Mouse (Mus musculus): ENCODE data around the gene Clpp. TPM values are rescaled to one million over a fixed set of nuclear protein-coding genes. Genes with fewer than 3 reads are reported as not detected.

Clpp gene
- 167 and 195 TPM in 2 replicates for polyA plus RNA-seq (2014; fragmentation: Nextera tagmentation; extraction: Ambion mirVana)

DNA sequence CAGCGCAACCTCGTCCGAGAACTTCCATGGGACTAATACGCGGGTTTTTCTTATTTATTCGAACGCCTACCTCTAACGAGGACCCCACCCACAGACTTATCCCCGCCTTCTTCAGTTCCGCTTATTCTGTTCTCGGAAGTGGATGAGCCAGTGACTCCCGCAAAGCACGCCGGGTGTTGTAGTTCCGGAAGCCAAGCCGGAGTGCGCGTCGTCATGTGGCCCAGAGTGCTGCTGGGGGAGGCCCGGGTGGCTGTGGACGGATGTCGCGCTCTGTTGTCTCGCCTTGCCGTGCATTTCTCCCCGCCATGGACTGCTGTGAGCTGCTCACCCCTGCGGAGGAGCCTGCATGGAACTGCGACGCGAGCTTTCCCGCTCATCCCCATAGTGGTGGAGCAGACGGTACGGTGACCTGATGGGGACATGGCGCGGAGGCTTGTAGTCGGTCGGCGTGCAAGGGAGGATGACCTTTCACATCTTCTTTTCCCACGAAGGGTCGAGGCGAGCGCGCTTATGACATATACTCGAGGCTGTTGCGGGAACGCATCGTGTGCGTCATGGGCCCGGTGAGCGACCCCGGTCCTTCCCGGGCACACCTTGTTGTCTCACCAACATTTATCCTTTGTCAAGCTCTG, at the start of gene Clpp:
Gene Clpp (plus strand): TSS at position 191 of the 632 bp plus-strand sequence.
- Histone ChIP-seq H3K9ac (replicated peaks; ENCODE audit: low read depth, low read length) (peak within 1 kb of the TSS; percentile 73), H3K9me3 (ENCODE audit: control insufficient read depth, low read length) (no peaks in the 10 kb centered on the region), H3K27ac (ENCODE audit: low read depth, low read length) (peak within 1 kb of the TSS; percentile 84), H3K4me1 (ENCODE audit: control insufficient read depth, insufficient read depth, low read length) (0 out of 2 replicates have a peak, but pooled peaks cover 6% of the 10 kb centered on the region), H3K4me2 (ENCODE audit: low read depth, low read length) (peak within 1 kb of the TSS; percentile 80), H3K36me3 (ENCODE audit: control insufficient read depth, insufficient read depth, low read length) (peaks cover 20% of the 10 kb centered on the region), H3K4me3 (ENCODE audit: low read depth, low read length) (peak within 1 kb of the TSS; percentile 85), H3K27me3 (ENCODE audit: control insufficient read depth, insufficient read depth, low read length) (no peaks in the 10 kb centered on the region)
- peak; percentile 97 for ATAC-seq (ENCODE audit: low read depth)
- WGBS = 1% methylated on average over 52 of the region's 52 CpGs

DNA sequence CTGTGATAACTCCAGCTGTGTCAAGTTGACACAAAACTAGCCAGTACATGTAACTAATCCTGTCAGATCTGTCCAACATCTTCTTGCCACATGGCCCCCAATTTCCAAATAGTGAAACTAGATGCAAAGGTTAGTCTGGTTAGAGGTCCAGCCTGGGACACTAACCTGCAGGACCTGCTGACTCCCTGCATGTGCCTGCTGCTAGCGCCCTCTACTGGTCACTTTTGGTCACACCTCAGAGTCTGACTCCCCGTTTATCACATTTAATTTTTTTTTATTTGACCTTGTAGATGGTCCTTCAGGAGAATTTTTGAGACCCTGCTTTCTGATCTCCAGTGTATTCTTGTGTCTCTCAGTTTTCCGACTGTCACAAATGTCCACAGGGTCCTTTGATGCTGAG, 39.2 kb upstream of the Clpp start:
- Histone ChIP-seq H3K27ac (ENCODE audit: low read depth, low read length) (no peak overlapping the region), H3K27me3 (ENCODE audit: control insufficient read depth, insufficient read depth, low read length) (no peaks in the 10 kb centered on the region)
- 15% methylated on average over 3 of the region's 3 CpGs for WGBS

DNA sequence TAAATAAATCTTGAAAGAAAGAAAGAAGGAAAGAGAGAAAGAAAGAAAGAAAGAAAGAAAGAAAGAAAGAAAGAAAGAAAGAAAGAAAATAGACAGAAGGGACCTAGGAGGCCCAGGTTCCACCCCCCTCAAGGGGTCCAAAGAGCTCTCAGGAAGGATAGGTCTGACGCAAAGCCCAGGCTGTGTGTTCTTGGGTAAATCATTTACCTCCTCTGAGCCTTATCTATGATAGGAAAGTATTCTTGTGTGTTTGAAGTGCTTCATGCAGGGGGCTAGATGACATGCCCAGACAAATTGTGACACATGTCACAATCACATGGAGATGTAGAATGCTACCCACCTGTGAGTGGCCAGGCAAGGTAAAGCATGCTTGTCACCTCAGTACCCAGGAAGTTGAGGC, 37.5 kb upstream of the Clpp start:
- no peaks in the 10 kb centered on the region for H3K9me3 ChIP-seq (ENCODE audit: control insufficient read depth, low read length)
- H3K36me3 ChIP-seq (ENCODE audit: control insufficient read depth, insufficient read depth, low read length) = no peaks in the 10 kb centered on the region
- no peaks in the 10 kb centered on the region for H3K4me1 ChIP-seq (ENCODE audit: control insufficient read depth, insufficient read depth, low read length)
- no peak for ATAC-seq (ENCODE audit: low read depth)
- WGBS = 84% methylated on average over 1 of the region's 1 CpGs
- H3K4me3 ChIP-seq (ENCODE audit: low read depth, low read length) = no peak overlapping the region
- no peak overlapping the region for H3K27ac ChIP-seq (ENCODE audit: low read depth, low read length)
- no peak overlapping the region for H3K9ac ChIP-seq (replicated peaks; ENCODE audit: low read depth, low read length)
- no peaks in the 10 kb centered on the region for H3K27me3 ChIP-seq (ENCODE audit: control insufficient read depth, insufficient read depth, low read length)
- no peak overlapping the region for H3K4me2 ChIP-seq (ENCODE audit: low read depth, low read length)

More for the DNA sequence above, 39.2 kb upstream of the Clpp start:
- Histone ChIP-seq H3K4me3 (ENCODE audit: low read depth, low read length) (no peak overlapping the region), H3K4me1 (ENCODE audit: control insufficient read depth, insufficient read depth, low read length) (no peaks in the 10 kb centered on the region), H3K36me3 (ENCODE audit: control insufficient read depth, insufficient read depth, low read length) (no peaks in the 10 kb centered on the region), H3K9me3 (ENCODE audit: control insufficient read depth, low read length) (no peaks in the 10 kb centered on the region), H3K4me2 (ENCODE audit: low read depth, low read length) (no peak overlapping the region), H3K9ac (replicated peaks; ENCODE audit: low read depth, low read length) (no peak overlapping the region)
- ATAC-seq (ENCODE audit: low read depth) = no peak

DNA sequence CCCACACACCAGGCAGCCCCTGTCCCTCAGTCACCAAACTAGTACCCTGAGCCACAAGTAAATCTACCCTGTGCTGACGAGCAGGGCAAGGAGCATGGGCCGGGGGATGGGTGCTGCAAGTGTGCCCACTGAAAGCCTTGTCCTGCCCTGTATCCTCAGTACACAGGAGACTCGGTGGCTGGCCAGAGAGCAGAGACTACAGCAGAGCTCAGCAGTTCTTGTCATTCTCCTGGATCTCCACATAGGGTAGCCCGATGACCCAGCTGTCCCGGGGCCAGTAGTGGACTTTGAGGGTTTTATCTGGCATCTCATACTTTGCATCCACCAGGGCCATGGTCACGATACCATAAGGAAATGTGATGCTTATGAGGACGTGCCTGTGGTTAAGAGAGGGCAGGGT, 35.2 kb upstream of the Clpp start:
- no peaks in the 10 kb centered on the region for H3K4me1 ChIP-seq (ENCODE audit: control insufficient read depth, insufficient read depth, low read length)
- no peaks in the 10 kb centered on the region for H3K36me3 ChIP-seq (ENCODE audit: control insufficient read depth, insufficient read depth, low read length)
- no peaks in the 10 kb centered on the region for H3K9me3 ChIP-seq (ENCODE audit: control insufficient read depth, low read length)
- 82% methylated on average over 7 of the region's 7 CpGs for WGBS
- H3K4me3 ChIP-seq (ENCODE audit: low read depth, low read length) = no peak overlapping the region
- no peak overlapping the region for H3K9ac ChIP-seq (replicated peaks; ENCODE audit: low read depth, low read length)
- no peaks in the 10 kb centered on the region for H3K27me3 ChIP-seq (ENCODE audit: control insufficient read depth, insufficient read depth, low read length)
- no peak for ATAC-seq (ENCODE audit: low read depth)
- no peak overlapping the region for H3K4me2 ChIP-seq (ENCODE audit: low read depth, low read length)
- no peak overlapping the region for H3K27ac ChIP-seq (ENCODE audit: low read depth, low read length)

DNA sequence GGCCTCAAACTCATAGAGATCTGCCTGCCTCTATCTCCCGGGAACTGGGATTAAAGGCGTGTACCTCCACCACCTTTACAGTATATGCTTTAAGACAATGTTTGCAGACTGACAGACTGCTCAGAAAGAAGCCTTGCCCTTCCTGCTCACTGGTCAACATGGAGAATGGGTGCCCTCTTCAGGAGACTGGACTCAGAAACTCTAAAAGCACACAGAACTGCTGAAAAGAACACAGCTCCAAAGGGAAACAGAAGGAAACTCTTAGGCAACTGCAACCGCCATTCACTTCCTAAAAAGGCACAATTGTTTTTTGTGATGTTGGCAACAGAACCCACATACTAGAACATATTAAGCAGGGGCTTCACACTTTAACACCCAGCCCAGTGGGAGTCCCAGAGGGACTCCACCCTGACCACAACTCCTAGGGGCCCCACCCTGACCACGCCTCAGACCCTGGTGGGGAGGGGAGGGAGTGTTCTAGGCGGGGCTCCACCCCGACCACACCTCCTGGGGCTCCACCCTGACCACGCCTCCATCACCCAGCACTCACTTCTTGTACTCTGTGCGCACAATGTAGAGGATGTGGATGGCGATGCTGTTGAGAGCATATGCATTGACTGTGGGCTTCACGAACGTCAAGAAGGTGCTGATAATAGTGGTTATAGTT, 32.2 kb upstream of the Clpp start:
- Histone ChIP-seq H3K27me3 (ENCODE audit: control insufficient read depth, insufficient read depth, low read length) (no peaks in the 10 kb centered on the region), H3K36me3 (ENCODE audit: control insufficient read depth, insufficient read depth, low read length) (no peaks in the 10 kb centered on the region), H3K9me3 (ENCODE audit: control insufficient read depth, low read length) (no peaks in the 10 kb centered on the region), H3K4me3 (ENCODE audit: low read depth, low read length) (no peak overlapping the region), H3K4me2 (ENCODE audit: low read depth, low read length) (no peak overlapping the region), H3K27ac (ENCODE audit: low read depth, low read length) (no peak overlapping the region), H3K9ac (replicated peaks; ENCODE audit: low read depth, low read length) (no peak overlapping the region), H3K4me1 (ENCODE audit: control insufficient read depth, insufficient read depth, low read length) (no peaks in the 10 kb centered on the region)
- no peak for ATAC-seq (ENCODE audit: low read depth)
- WGBS = 33% methylated on average over 11 of the region's 11 CpGs

DNA sequence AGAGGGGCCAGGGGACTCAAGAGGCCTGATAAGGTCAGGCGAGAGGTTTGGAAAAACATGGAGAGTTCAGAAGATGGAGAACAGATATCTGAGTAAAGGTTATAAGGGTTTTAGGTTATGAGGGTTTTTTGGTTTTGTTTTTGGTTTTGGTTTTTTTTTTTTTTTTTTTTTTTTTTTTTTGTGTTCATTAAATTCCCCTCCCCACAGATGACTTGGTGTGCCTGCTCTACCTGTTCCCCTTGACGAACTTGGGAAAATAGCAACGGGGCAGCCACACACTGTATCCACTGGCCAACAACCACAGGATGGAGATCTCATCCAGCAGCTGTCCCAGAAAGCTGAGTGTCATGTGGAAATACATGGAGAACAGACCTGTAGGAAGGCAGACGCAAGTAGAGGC, 31.4 kb upstream of the Clpp start:
- Histone ChIP-seq H3K9me3 (ENCODE audit: control insufficient read depth, low read length) (no peaks in the 10 kb centered on the region), H3K36me3 (ENCODE audit: control insufficient read depth, insufficient read depth, low read length) (no peaks in the 10 kb centered on the region), H3K9ac (replicated peaks; ENCODE audit: low read depth, low read length) (no peak overlapping the region), H3K27me3 (ENCODE audit: control insufficient read depth, insufficient read depth, low read length) (no peaks in the 10 kb centered on the region), H3K27ac (ENCODE audit: low read depth, low read length) (no peak overlapping the region), H3K4me3 (ENCODE audit: low read depth, low read length) (no peak overlapping the region), H3K4me2 (ENCODE audit: low read depth, low read length) (no peak overlapping the region), H3K4me1 (ENCODE audit: control insufficient read depth, insufficient read depth, low read length) (no peaks in the 10 kb centered on the region)
- ATAC-seq (ENCODE audit: low read depth) = no peak
- WGBS = 77% methylated on average over 4 of the region's 4 CpGs

DNA sequence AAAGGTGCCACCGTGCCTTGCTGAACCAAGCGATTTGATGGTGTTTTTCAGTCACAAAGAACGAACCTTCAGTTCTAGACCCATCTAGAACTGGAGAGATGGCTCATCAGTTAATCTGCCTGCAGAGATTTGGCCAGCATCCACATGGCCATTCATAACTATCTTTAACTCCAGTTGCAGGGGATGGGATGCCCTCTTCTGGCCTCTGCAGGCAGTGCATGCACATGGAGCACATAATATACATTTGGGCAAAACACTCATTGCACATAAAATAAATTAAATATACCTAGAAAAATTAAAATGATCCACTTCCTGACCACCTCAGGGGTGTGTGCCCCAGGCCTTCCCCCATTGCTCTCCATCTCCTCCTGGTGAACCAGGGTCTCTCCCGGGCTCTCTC, 28.2 kb upstream of the Clpp start:
- H3K4me2 ChIP-seq (ENCODE audit: low read depth, low read length) = no peak overlapping the region
- no peaks in the 10 kb centered on the region for H3K4me1 ChIP-seq (ENCODE audit: control insufficient read depth, insufficient read depth, low read length)
- no peak for ATAC-seq (ENCODE audit: low read depth)
- no peak overlapping the region for H3K4me3 ChIP-seq (ENCODE audit: low read depth, low read length)
- no peaks in the 10 kb centered on the region for H3K9me3 ChIP-seq (ENCODE audit: control insufficient read depth, low read length)
- no peaks in the 10 kb centered on the region for H3K27me3 ChIP-seq (ENCODE audit: control insufficient read depth, insufficient read depth, low read length)
- WGBS = 94% methylated on average over 4 of the region's 4 CpGs
- H3K36me3 ChIP-seq (ENCODE audit: control insufficient read depth, insufficient read depth, low read length) = no peaks in the 10 kb centered on the region
- no peak overlapping the region for H3K27ac ChIP-seq (ENCODE audit: low read depth, low read length)
- H3K9ac ChIP-seq (replicated peaks; ENCODE audit: low read depth, low read length) = no peak overlapping the region

DNA sequence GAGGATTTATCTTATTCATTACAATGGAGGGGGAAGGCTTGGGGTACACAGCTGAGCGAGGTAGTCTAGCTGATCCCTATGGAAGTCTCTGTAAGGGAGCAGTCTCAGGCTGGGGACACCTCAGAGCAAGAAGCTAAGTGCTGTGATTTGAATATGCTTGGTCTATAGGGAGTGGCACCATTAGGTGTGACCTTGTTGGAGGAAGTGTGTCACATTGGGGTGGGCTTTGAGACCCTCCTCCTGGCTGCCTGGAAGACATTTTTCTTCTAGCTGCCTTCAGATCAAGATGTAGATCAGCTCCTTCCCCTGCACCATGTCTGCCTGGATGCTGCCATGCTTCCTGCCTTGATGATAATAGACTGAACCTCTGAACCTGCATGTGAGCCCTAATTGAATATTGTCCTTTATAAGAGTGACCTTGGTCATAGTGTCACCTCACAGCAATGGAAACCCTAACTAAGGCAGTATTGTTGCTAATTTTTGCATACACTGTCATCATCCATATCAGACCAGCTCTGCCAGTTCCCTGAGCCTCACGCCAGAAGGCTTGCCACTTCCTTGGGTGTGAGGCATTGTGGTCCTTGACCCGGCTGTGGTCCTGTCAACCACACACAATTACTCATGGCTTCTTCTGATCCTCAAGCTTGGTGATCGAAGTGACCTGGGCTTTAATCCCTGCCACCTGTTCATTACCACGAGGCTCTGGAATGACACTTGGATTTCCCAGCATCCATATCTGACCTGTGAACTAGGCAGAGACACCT, 27.3 kb upstream of the Clpp start:
- Histone ChIP-seq H3K9me3 (ENCODE audit: control insufficient read depth, low read length) (no peaks in the 10 kb centered on the region), H3K36me3 (ENCODE audit: control insufficient read depth, insufficient read depth, low read length) (no peaks in the 10 kb centered on the region), H3K4me1 (ENCODE audit: control insufficient read depth, insufficient read depth, low read length) (no peaks in the 10 kb centered on the region), H3K27me3 (ENCODE audit: control insufficient read depth, insufficient read depth, low read length) (no peaks in the 10 kb centered on the region), H3K4me3 (ENCODE audit: low read depth, low read length) (no peak overlapping the region), H3K4me2 (ENCODE audit: low read depth, low read length) (no peak overlapping the region), H3K9ac (replicated peaks; ENCODE audit: low read depth, low read length) (no peak overlapping the region), H3K27ac (ENCODE audit: low read depth, low read length) (no peak overlapping the region)
- WGBS = 85% methylated on average over 5 of the region's 5 CpGs
- no peak for ATAC-seq (ENCODE audit: low read depth)

DNA sequence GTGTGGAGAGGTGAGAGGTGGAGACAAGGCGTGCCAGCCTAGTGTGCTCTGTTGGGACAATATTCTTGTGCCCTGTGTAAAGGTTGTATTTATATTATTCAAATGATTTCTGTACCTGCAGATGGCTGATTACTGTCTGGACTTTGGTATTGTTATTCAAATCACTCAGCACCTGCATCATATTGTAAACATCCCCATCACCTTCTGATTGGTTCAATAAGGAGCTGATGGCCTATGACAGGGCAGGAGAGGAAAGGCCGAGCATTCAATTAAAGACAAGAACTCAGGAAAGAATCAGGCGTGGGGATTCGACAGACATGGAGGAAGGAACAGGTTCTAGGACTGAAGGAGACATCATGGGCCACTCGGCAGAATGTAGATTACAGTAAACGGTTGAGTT, 26.5 kb upstream of the Clpp start:
- no peak for ATAC-seq (ENCODE audit: low read depth)
- H3K4me1 ChIP-seq (ENCODE audit: control insufficient read depth, insufficient read depth, low read length) = no peaks in the 10 kb centered on the region
- no peaks in the 10 kb centered on the region for H3K9me3 ChIP-seq (ENCODE audit: control insufficient read depth, low read length)
- H3K4me2 ChIP-seq (ENCODE audit: low read depth, low read length) = no peak overlapping the region
- H3K9ac ChIP-seq (replicated peaks; ENCODE audit: low read depth, low read length) = no peak overlapping the region
- H3K36me3 ChIP-seq (ENCODE audit: control insufficient read depth, insufficient read depth, low read length) = no peaks in the 10 kb centered on the region
- WGBS = 85% methylated on average over 6 of the region's 6 CpGs
- H3K27ac ChIP-seq (ENCODE audit: low read depth, low read length) = no peak overlapping the region
- H3K27me3 ChIP-seq (ENCODE audit: control insufficient read depth, insufficient read depth, low read length) = no peaks in the 10 kb centered on the region
- H3K4me3 ChIP-seq (ENCODE audit: low read depth, low read length) = no peak overlapping the region

Data from neural tube, embryonic 14.5 days (tissue).